Mouse (Mus musculus): ENCODE measurements around the gene Ofd1.
A peak's percentile ranks its signal among the peaks of the same experiment; 100 is the strongest.

Gene Ofd1

DNA sequence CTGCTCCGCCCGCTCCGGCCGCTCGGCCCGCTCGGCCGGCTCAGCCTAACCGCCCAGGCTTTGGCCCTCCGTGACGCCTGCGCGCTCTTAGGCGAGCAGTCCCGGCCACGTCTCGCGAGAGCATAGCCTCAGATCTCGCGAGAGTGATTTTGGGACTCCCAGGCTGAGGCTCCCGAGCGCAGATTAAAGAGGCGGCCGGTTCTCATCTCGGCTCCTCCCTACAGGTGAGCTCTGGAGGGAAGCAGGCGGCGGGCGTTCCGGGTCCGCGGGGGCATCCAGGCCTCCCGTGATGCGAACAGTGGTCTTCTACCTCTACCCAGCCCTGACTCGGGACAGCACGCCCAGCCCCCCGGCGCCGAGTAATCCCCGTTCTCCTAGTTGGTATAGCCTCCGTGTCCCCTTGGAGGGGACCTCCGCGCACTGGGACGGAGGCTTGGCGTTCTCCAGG is at the start of gene Ofd1:
TSS of gene Ofd1 (minus strand) at position 89 of the 448 bp plus-strand sequence.
- peak; percentile 78 for DNase-seq (ENCODE audit: extremely low spot score)

DNA sequence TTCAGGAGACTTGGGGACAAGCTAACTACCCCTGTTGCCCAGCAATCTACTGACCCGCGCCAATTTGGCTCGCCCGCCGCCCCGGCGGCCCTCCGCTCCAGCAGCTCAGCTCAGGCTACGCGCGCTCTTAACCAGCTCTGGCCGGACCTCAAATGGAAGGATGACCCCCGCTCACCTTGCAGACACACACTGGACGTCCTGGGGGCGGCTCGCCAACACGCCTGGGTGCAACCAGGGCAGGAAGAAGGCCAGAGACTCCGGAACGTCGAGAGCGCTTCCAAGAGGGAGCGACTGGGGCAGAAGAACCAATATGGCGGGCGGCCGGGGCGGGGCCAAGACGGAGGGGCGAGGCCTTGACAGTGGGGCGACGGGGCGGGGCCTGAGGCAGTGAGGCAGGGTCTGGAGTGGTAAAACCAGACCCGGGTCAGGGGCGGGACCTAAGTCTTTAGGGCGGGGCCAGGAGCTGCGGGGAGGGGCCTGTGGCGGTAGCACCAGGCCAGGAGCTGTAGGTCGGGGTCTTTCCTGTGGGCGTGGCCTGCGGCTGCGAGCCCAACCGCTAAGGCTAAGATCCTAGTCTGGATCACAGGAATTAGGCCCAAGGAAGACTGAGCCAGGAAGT is 39.0 kb upstream of the Ofd1 start, which contains the start of gene Rab9:
TSS of gene Rab9 (minus strand) at position 503 of the 619 bp plus-strand sequence.
- DNase-seq (ENCODE audit: extremely low spot score), result peak; percentile 93

DNA sequence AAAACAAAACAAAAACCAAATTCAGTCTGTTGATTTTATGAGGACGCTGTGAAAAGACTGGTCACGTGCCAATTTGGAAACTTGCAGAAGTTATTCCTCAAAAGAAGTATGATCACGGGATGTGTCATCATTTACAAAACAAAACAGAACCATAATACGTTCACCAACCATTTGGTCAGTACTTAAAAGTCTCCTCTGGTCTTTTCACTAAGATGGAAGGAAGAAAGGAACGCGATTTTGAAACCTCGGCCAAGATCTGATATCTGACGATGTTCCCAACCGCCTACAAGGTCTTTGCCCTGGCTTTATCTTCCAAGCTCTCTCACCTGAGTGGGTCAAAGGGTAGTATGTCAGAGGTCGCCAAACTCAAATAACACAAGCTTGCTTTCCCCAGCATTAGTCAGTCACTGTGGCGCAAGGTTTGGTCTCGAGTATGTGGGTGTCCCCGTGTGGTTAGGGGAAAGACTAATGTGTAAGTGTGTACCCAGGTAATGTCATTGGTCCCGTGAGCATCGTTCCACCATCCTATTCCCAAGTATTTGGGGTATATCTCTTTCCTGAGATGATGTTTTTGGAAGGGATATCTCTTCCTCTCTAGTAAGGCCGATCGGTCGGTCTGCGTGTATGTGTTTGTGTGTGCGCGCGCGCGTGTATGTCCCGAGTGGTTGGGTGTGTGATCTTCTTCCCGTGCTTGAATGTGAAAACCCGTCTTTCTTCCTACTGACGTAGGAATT is 38.3 kb upstream of the Ofd1 start:
- DNase-seq (ENCODE audit: extremely low spot score), result peak; percentile 2

DNA sequence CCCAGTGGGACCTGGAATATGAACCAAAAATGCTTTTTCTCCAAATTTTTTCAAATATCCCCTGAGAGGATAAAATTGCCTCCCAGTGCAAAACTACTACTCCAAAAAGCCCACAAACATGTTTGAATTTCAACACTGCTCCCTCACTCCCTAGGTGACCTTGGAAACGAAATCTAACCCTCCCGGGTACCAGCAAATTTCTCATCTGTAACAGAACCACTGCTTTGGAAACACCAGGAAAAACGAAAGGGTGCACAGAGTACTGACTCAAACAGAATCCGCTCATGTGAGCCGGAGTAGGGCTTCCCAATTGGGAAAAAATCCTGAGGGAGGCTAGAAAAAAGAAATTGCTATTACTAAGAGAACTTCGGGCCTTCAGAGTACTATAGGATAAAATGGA is 36.9 kb upstream of the Ofd1 start:
- DNase-seq (ENCODE audit: extremely low spot score), result no peak

DNA sequence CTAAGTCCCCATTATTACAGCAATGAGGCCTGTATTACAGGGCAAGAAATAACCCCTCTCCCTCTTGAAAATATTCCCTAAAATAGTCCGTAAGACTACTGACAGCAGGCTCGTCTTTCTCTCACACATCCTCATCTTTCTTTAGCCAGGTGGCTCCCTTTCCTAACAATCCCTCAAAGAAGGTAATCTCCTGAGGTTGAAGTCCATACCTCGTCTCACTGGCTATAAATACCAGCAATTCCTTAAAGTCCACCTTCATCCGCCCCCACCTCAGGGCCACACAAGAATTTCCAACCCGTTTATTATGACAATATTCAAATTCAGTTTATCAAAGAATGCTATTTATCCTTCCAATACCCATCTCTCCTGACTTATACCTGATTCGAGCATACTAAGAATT is 32.1 kb upstream of the Ofd1 start:
- DNase-seq (ENCODE audit: extremely low spot score), result no peak

DNA sequence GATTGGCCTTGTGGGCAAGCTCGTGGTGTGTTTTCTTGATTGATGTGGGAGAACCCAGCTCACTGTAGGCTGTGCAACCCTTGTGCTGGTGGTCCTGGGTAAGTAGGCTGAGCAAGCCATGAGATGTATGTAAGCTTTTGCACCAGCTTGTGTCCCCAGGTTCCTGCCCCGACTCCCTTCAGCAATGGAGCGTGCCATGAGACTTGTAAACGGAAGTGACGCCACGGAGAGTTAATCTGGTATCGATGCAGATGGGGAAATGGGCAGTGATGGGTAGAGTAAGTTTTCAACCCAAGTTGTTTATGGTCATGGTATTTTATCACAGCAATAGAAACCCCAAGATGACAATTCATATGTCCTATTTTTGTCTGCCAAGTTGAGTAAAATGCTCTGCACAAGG is 27.8 kb upstream of the Ofd1 start:
- no peak for DNase-seq (ENCODE audit: extremely low spot score)

DNA sequence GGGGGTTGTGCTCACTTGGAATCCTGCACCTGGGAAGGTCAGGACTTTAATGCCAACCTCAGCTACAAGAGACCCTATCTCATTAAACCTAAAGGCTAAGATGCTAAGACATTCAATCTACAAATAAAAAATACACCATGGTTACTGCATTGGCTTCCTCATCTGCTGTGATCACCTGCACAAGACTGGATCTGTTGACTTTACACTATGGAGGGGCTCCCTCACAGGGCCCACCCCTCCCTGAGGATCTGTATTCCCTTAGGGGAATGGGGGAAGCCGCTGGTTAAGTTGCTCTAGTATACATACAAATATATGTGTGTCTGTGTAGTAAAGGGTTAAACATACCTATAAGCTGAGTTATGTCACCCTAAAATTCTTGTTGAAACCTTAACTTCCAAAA is 15.0 kb upstream of the Ofd1 start:
- no peak for DNase-seq (ENCODE audit: extremely low spot score)

DNA sequence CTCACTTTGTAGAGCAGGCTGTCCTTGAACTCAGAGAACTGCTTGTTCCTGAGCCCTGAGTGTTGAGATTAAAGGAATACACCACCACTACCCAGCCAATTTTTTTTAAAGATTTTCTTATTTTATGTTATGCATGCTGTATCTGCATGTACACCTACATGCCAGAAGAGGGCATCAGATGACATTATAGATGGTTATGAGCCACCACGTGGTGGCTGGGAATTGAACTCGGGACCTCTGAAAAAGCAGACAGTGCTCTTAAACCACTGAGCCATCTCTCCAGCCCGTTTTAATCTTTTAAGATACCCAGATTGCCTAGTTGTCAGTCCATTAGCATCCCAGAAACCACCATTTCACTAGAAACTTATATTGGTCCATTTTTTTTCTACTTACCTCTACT is 13.8 kb upstream of the Ofd1 start:
- DNase-seq (ENCODE audit: extremely low spot score), result no peak

DNA sequence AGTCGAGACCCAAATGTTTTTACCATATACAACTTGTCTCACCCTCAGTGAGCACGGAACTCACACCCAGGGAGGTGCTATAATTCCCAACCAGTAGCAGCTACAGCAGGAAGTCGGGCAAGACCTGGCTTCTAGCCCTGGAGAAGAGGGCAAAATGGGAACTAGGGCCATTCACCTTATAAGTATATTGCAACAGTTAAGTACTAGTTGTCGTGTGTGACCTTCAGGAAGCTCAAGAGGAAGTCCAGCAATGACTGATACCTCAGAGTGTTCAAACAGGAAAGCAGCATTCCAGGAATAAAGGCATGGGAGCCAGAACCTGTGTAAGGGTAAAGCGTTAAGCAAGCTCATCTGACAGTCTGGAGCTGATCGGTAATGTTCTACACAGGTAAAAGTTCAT is 13.0 kb upstream of the Ofd1 start:
- DNase-seq (ENCODE audit: extremely low spot score), result no peak

DNA sequence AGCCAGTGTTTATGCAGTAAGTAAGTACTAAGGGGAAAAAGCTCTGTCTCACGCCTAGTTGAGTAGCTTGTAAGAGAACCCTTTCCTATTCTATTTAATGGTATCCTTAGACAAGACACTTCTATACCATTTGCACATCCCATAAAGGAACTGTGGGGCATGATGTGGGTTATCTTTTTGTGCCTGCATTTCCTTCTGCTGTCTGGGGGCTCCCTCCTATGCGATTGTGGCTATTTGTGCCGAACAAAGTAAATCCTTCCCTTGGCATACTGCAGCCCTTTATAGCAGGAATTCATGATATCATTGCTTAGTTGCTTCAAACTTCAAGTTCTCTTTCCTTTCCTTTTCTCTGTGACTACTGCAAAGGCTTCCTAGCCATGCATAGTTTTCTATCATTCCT is 4.0 kb upstream of the Ofd1 start:
- DNase-seq (ENCODE audit: extremely low spot score), result no peak

DNA sequence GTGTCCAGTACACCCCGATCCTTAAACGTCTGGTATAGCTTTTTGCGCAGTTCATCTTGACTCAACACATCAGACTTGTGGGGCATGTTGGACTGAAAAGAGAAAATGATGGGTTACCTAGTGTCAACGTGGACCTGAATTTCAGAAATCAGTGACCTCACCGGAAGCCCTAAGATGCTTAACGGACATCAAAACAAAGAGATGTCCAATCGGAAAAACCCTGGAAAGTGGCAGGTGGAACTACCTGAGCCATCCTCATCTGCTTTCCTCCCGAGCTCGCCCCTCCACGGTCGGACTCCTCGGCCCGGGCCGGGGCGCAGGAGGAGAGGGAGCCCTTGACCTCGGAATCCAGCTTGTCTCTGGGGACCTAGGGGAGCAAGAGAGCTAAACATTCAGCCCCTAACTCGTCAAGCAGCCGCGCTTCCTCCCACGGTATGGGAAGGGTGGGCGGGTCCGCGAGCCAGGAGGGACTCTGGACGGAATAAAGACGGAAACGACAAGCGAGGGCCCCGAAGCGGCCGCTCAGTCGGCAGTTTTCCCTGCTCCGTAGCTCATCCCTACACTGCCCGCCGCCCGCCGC is 378 bp downstream of the Ofd1 start, which contains the start of gene Trappc2:
TSS of gene Trappc2 (plus strand) at position 539 of the 580 bp plus-strand sequence.
- DNase-seq (ENCODE audit: extremely low spot score), result peak; percentile 52

DNA sequence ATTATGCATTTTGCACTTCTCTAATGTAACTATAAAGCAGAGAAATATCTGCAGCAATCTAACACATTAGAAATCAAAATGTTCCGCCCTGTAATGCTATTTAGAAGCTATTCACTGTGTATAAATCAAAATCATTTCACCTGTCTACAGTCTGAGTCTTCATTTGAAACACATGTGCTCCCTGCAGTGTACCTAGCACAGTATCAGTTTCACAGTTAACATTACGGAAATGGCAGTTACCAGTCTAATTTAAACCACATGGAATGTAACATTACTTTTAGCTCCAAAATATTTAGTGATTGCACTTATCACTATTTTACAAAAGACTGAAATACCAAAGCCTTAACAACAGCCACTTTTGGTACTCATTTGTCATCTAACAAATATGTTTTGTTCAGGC is 5.7 kb downstream of the Ofd1 start:
- DNase-seq (ENCODE audit: extremely low spot score), result no peak

DNA sequence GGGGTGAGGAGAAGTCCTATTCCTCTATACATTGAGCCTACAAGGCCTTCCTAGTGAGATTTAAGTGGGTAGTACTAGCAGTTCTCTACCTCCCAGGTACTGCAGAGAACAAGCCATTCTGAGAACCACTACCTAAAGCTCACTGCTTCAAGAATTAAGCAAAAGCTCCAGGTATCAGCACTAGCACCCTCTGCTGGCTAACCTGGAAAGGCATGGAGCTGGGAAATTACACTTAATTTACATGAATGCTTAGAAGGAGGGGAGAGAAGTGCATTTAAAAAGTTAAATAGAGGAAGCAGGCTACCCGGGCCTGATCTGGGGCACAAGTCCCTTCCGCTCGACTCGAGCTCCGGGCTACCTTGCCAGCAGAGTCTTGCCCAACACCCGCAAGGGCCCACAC is 24.3 kb downstream of the Ofd1 start:
- no peak for DNase-seq (ENCODE audit: extremely low spot score)

DNA sequence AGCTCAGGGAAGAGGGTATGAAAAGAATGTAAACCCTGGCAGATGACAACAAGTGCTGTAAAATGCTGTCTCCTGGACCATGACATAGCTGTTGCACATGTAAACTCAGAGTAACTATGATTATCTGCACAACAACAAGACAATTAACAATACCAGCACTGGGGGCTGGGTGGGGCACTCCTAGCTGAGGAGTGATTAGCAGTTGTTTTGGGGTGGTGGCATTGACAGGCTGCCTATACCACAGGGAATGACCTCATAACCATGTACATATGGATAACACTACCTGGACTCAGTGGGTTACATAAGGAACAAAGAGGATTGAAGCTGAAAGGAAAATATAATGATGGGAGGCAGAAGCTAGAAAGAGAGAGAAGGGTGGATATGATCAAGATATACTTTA is 32.6 kb downstream of the Ofd1 start:
- no peak for DNase-seq (ENCODE audit: extremely low spot score)

DNA sequence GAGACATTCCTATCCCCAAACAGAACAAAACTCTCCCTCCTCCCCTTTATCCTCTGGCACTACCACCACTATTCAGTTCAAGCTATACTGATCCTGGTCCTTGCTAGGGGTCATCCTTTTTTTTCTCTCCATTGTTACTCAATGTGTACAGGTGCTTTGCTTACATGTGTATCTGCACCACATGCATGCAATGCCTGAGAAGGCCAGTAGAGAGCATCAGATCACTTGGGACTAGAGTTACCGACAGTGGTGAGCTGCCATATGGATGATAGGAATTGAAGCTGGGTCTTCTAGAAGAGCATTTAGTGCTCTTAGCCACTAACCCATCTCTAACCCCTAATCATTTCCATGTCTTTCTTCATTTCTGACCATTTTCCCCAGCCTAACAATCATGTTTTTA is 46.8 kb downstream of the Ofd1 start:
- DNase-seq (ENCODE audit: extremely low spot score), result no peak

DNA sequence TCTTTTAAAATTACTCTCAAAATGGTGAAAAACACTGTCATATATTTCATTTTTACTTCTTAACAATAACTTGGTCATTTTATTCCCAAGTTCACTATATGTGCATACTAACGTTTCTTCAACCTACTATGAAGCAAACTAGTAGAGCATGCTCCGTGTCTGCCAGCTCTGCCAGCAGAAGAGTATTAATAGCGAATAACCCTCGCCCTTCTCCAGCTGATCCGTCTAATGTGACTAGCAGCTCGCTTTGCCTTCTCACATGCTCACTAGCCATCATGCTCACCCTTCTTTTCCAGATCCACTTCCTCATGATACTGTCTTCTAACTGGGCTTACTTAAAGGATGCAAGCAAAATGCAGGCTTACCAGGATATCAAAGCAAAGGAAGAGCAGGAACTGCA is 53.8 kb downstream of the Ofd1 start:
- no peak for DNase-seq (ENCODE audit: extremely low spot score)

DNA sequence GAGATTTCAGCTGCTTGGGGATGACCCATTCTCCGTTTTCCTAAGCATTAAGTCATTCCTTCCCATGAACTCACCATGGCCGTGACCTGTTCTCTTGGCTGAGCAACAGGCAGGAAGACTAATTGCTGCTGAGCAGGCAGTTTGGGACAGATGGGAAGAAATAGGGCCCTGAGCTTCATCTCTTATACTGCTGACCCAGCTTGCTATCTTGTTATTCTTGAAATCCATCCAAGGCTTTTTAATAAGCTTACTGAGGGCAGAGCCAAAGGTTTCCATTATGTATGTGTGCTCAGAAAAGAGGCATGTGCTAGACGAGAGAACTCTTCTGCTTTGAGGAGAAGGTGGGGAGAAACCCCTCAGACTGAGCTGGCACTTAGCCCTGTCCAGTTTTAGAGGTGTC is 55.6 kb downstream of the Ofd1 start:
- no peak for DNase-seq (ENCODE audit: extremely low spot score)

DNA sequence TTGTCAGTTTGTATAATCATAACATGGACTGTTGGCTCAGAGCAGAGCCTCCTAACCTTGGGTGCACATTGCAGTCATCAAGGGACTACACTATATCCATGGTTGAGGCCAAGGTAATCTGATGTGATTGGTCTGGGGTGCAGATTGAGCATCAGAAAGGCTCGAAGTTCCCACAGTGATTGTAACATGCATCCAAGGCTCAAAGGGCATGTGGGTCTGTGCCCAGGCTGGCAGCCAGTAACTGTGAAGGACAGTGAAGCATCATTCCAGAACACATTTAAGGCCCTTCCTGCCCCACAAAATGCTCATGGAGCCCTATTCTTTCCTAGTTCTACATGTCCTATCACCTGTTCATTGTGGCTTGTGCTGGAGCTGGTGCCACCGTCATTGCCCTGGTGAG is 56.9 kb downstream of the Ofd1 start:
- no peak for DNase-seq (ENCODE audit: extremely low spot score)

DNA sequence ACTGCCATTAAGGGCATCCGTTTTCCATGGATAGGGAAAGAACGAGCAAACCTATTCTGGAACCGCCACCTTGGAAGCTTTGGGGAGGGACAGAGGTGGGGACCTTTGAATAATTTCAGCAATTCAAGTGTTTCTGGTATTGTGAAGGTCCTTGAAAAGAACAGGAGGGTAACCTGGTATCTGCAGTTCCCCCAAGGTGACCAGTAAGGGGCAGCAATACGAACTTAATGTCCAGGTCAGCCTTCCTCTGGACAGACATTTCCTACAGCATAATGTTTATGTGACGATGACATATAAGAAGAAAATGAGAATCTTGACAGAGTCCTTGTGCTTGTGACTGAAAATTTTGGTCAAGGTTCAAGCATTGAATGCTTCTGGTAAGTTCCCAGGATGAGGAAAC is 61.9 kb downstream of the Ofd1 start:
- no peak for DNase-seq (ENCODE audit: extremely low spot score)

DNA sequence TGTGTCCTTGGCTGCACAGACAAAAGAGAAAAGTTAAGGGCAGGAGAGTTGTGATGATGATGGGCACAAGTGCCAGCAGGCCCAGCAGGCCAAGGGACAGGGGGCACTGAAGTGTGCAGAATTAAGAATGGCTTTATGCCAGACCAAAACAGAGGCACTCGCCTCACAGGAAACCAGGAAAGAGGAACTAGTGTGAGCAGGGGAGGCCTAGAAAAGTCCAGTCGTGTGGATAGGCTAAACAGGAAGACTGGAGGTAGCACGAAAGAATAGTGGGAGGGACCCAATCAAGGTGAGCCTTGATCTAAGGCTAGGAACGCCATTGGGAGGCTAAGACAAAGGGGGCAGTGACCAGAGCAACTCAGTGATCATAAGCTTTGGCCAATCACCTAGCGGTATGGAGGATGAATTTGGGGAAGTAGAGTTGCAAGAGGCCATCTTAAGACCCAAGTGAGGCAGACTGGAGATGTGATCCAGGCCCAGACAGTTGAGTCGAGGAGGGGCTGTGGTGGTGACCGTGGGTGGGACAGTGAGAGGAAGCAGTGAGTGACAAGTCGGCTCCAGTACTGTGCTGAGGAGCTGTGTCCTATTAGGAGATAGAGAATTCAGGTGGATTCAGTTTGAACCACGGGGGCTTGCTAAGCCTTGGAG is 63.7 kb downstream of the Ofd1 start:
- no peak for DNase-seq (ENCODE audit: extremely low spot score)

DNA sequence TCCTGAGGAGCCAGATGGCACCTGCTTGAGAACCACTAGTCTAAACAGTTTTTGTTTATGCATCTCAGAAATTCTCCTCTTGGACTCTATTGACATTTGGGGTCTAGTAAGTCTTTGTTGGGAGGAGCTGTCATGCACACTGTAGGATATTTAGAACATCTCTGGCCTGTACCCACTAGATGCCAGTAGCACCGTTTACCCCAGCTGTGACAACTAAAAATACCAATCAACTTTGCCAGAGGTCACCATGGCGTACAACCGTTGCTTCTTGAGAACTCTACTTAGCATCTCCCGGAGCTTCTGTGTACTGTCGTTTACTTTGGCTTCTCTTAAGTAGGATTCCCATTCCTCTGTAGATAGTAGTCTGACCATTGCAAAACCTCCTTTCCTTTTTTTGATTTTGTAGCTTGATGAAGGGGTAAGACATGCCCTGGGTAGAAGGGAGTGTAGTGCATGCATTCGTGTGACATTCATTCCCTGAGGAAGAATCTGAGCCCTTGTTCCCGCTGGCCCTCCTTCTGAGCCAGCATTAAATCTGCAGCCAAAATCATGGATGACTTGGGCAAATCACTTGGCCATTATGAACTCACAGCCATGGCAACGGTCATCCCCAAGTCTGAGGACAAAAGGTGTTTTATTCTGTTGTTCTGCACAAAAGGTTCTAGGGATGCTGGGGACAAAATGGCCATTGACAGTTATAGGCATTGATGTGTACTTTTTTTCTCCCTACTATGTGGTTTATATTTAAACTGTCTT is 74.9 kb downstream of the Ofd1 start:
- no peak for DNase-seq (ENCODE audit: extremely low spot score)

DNA sequence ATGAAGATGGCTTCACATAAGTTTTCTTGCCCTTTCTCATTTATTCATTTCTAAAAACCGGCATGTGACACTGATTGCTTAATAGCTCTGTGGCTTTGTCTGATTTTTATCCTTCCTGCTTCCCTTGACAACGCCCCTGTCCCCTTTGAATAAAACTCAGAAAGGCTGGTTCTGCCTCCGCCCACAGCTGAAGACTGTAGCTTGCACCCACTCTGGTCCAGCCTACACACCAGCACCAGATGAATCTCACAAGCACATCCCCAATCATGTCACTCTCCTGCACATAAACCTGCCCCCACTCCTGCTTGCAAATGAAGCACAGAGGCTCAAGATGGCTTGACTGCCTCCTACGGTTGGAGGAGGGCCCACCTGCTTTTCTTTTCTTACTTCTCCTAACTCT is 80.0 kb downstream of the Ofd1 start:
- no peak for DNase-seq (ENCODE audit: extremely low spot score)

Measured in embryo, embryonic 9.5 days (tissue).